Mouse (Mus musculus): ENCODE measurements around the gene Tcf3. TPM values are rescaled to one million over a fixed set of nuclear protein-coding genes. Genes with fewer than 3 reads are reported as not detected.

Tcf3 gene
- polyA plus RNA-seq, 1 experiment: 168 TPM

- Histone ChIP-seq H3K27me3 (replicated peaks) (no peaks in the 10 kb centered on the region), H3K36me3 (replicated peaks; ENCODE audit: low read length) (peaks cover 43% of the 10 kb centered on the region), H3K4me1 (peaks cover 58% of the 10 kb centered on the region), H3K4me3 (replicated peaks) (peak overlapping the region; percentile 96), H3K9me3 (no peaks in the 10 kb centered on the region)
- no peak for TF ChIP-seq GATA1 (IDR thresholded peaks at IDR 0.05; ENCODE audit: borderline replicate concordance, low read length)
- no peak for TF ChIP-seq FLI1 (IDR thresholded peaks at IDR 0.05; ENCODE audit: low read length)
These were observed 1.7 kb downstream of the Tcf3 start for GRCm38 (mm10) chr10:80431570-80432386.

- Histone ChIP-seq H3K27me3 (replicated peaks) (no peaks in the 10 kb centered on the region), H3K36me3 (replicated peaks; ENCODE audit: low read length) (peaks cover 56% of the 10 kb centered on the region), H3K4me3 (replicated peaks) (no peak overlapping the region), H3K9me3 (0 out of 2 replicates have a peak, but pooled peaks cover under 1% of the 10 kb centered on the region), H3K4me1 (peaks cover 45% of the 10 kb centered on the region)
- TF ChIP-seq FLI1 (IDR thresholded peaks at IDR 0.05; ENCODE audit: low read length) (no peak), GATA1 (IDR thresholded peaks at IDR 0.05; ENCODE audit: borderline replicate concordance, low read length) (no peak)
These were observed 3.0 kb downstream of the Tcf3 start for GRCm38 (mm10) chr10:80430375-80430980.

- Histone ChIP-seq H3K4me3 (replicated peaks) (no peak overlapping the region), H3K9me3 (0 out of 2 replicates have a peak, but pooled peaks cover 5% of the 10 kb centered on the region), H3K27me3 (replicated peaks) (no peaks in the 10 kb centered on the region), H3K36me3 (replicated peaks; ENCODE audit: low read length) (peaks cover 63% of the 10 kb centered on the region), H3K4me1 (peaks cover 41% of the 10 kb centered on the region)
- no peak for TF ChIP-seq GATA1 (IDR thresholded peaks at IDR 0.05; ENCODE audit: borderline replicate concordance, low read length)
- no peak for TF ChIP-seq FLI1 (IDR thresholded peaks at IDR 0.05; ENCODE audit: low read length)
These were observed 3.6 kb downstream of the Tcf3 start for GRCm38 (mm10) chr10:80429800-80430199.

- H3K9me3 ChIP-seq: 0 out of 2 replicates have a peak, but pooled peaks cover 5% of the 10 kb centered on the region
- no peak for TF ChIP-seq FLI1 (IDR thresholded peaks at IDR 0.05; ENCODE audit: low read length)
- TF ChIP-seq GATA1 (IDR thresholded peaks at IDR 0.05; ENCODE audit: borderline replicate concordance, low read length): no peak
- H3K36me3 ChIP-seq (replicated peaks; ENCODE audit: low read length): peaks cover 99% of the 10 kb centered on the region
These were observed 8.4 kb downstream of the Tcf3 start for GRCm38 (mm10) chr10:80425041-80425440.

GRCm38 (mm10) chr10:80423562-80423961 is 9.9 kb downstream of the Tcf3 start:
- no peak for TF ChIP-seq FLI1 (IDR thresholded peaks at IDR 0.05; ENCODE audit: low read length)
- no peak for TF ChIP-seq GATA1 (IDR thresholded peaks at IDR 0.05; ENCODE audit: borderline replicate concordance, low read length)
- no peak overlapping the region for H3K4me3 ChIP-seq (replicated peaks)
- peaks cover 56% of the 10 kb centered on the region for H3K4me1 ChIP-seq
- 0 out of 2 replicates have a peak, but pooled peaks cover 5% of the 10 kb centered on the region for H3K9me3 ChIP-seq
- no peaks in the 10 kb centered on the region for H3K27me3 ChIP-seq (replicated peaks)
- H3K36me3 ChIP-seq (replicated peaks; ENCODE audit: low read length): peaks cover 99% of the 10 kb centered on the region

More at GRCm38 (mm10) chr10:80425041-80425440, 8.4 kb downstream of the Tcf3 start:
- H3K27me3 ChIP-seq (replicated peaks): no peaks in the 10 kb centered on the region
- peaks cover 46% of the 10 kb centered on the region for H3K4me1 ChIP-seq
- H3K4me3 ChIP-seq (replicated peaks): no peak overlapping the region

- Histone ChIP-seq H3K4me1 (peaks cover 54% of the 10 kb centered on the region), H3K27me3 (replicated peaks) (no peaks in the 10 kb centered on the region), H3K9me3 (0 out of 2 replicates have a peak, but pooled peaks cover 5% of the 10 kb centered on the region), H3K4me3 (replicated peaks) (no peak overlapping the region), H3K36me3 (replicated peaks; ENCODE audit: low read length) (peaks cover 100% of the 10 kb centered on the region)
- TF ChIP-seq GATA1 (IDR thresholded peaks at IDR 0.05; ENCODE audit: borderline replicate concordance, low read length): no peak
- no peak for TF ChIP-seq FLI1 (IDR thresholded peaks at IDR 0.05; ENCODE audit: low read length)
These were observed 11.6 kb downstream of the Tcf3 start for GRCm38 (mm10) chr10:80421651-80422472.

GRCm38 (mm10) chr10:80421208-80421607 is 12.2 kb downstream of the Tcf3 start:
- Histone ChIP-seq H3K9me3 (0 out of 2 replicates have a peak, but pooled peaks cover 5% of the 10 kb centered on the region), H3K27me3 (replicated peaks) (no peaks in the 10 kb centered on the region), H3K4me1 (peaks cover 53% of the 10 kb centered on the region), H3K4me3 (replicated peaks) (no peak overlapping the region), H3K36me3 (replicated peaks; ENCODE audit: low read length) (peaks cover 100% of the 10 kb centered on the region)
- TF ChIP-seq FLI1 (IDR thresholded peaks at IDR 0.05; ENCODE audit: low read length): no peak
- no peak for TF ChIP-seq GATA1 (IDR thresholded peaks at IDR 0.05; ENCODE audit: borderline replicate concordance, low read length)

GRCm38 (mm10) chr10:80420729-80421128 is 12.7 kb downstream of the Tcf3 start:
- Histone ChIP-seq H3K4me3 (replicated peaks) (peak overlapping the region; percentile 29), H3K9me3 (0 out of 2 replicates have a peak, but pooled peaks cover 5% of the 10 kb centered on the region), H3K4me1 (peaks cover 53% of the 10 kb centered on the region), H3K36me3 (replicated peaks; ENCODE audit: low read length) (peaks cover 100% of the 10 kb centered on the region), H3K27me3 (replicated peaks) (no peaks in the 10 kb centered on the region)
- TF ChIP-seq GATA1 (IDR thresholded peaks at IDR 0.05; ENCODE audit: borderline replicate concordance, low read length): no peak
- TF ChIP-seq FLI1 (IDR thresholded peaks at IDR 0.05; ENCODE audit: low read length): no peak

- TF ChIP-seq GATA1 (IDR thresholded peaks at IDR 0.05; ENCODE audit: borderline replicate concordance, low read length) (no peak), FLI1 (IDR thresholded peaks at IDR 0.05; ENCODE audit: low read length) (no peak)
- Histone ChIP-seq H3K4me1 (peaks cover 46% of the 10 kb centered on the region), H3K4me3 (replicated peaks) (no peak overlapping the region), H3K27me3 (replicated peaks) (no peaks in the 10 kb centered on the region), H3K9me3 (no peaks in the 10 kb centered on the region), H3K36me3 (replicated peaks; ENCODE audit: low read length) (peaks cover 100% of the 10 kb centered on the region)
These were observed 14.0 kb downstream of the Tcf3 start for GRCm38 (mm10) chr10:80419419-80419818.
